Mouse (Mus musculus): ENCODE data around the gene Prss34.

Gene Prss34

DNA sequence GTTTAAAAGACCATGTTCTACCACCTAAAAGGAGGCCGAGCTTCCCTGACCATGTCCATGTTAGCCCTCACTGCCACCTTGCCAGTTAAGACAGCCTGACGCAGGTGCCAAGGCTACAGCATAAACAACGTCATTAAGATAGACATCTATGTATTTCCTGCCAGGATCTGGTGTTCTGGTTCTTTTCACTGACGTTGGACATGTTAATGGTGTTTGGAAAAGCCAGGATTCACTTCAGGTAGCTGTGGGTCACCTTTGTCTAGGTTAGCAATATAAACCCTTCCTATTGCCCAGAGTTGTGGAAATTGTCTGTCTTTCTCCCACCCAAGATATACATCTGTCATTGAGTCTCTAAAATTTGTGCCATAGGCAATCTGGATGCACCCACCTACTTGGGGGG, 10.2 kb downstream of the Prss34 start, which contains the start of gene Prss28:
Gene Prss28 (plus strand): TSS at position 301 of the 400 bp plus-strand sequence.
- in situ Hi-C loops (cut with MboI; ENCODE audit: low sequenced_read_pairs) = no loop called here

DNA sequence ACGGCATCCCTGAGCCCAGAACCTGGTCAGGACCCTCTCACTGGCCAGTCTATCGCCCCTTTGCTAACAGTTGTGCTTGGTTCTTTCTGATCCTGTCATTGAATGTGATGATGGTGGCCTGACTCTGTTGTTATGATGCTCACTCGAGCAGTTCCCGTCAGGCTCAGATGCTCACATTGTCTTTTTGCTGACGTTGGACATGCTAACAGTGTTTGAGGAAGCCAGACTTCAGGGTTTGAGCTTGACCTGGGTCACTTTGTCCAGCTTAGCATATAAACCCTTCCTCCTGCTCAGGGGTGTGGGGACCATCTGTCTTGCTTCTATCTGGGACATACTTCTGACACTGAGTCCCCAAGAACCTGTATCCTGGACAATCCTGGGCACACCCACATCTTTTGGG, 20.2 kb downstream of the Prss34 start, which contains the start of gene Prss29:
Gene Prss29 (plus strand): TSS at position 301 of the 400 bp plus-strand sequence.
- in situ Hi-C loops (cut with MboI; ENCODE audit: low sequenced_read_pairs) = no loop called here

DNA sequence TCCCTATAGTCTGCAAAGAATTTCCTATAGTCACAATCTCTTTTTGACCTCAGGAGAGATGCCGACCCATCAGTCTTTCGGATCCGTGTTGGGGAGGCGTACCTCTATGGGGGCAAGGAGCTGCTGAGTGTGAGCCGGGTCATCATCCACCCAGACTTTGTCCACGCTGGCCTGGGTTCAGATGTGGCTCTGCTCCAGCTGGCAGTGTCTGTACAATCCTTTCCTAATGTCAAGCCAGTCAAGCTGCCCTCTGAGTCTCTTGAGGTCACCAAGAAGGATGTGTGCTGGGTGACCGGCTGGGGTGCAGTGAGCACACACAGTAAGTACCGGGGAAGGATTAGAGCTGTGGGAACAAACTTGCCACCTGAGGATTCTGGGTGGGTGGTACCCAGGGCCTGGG, 22.6 kb downstream of the Prss34 start:
- in situ Hi-C loops (cut with MboI; ENCODE audit: low sequenced_read_pairs) = no loop called here

DNA sequence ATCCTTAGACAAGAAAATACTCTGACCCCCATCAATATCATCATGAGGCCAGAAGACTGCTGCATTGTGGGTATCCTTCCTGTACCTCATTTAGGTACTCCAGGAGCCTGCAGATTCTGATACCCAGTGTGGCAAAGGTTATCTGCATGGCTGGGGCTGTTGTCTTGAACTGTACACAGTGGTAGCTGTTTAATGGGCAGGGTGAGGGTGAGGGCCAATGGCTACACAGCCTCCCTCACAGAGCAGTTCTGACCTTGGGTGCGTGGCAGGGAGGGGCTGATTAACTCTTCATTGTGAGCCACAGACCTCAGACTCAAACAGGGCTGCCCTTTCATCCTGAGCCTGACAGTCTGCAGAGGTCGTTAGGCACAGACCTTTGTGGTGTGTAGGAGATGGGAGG, 24.7 kb downstream of the Prss34 start:
- in situ Hi-C loops (cut with MboI; ENCODE audit: low sequenced_read_pairs) = no loop called here

DNA sequence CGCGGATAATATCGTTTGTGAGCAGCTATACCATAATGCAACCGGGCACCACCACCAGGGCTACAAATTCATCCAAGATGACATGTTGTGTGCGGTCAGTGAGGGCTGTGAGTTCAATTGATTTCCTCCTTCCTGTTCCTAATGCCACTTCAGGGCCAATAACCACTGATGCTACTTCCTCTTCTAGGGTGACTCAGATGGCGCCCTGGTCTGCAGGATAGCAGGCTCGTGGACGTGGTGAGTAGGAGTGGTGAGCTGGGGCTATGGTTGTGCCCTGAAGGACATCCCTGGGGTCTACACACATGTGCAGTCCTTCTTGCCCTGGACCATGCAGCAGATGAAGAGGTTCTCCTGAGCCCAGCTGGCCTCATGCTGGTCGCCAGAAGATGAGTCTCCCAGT, 34.1 kb downstream of the Prss34 start:
- in situ Hi-C loops (cut with MboI; ENCODE audit: low sequenced_read_pairs) = no loop called here

DNA sequence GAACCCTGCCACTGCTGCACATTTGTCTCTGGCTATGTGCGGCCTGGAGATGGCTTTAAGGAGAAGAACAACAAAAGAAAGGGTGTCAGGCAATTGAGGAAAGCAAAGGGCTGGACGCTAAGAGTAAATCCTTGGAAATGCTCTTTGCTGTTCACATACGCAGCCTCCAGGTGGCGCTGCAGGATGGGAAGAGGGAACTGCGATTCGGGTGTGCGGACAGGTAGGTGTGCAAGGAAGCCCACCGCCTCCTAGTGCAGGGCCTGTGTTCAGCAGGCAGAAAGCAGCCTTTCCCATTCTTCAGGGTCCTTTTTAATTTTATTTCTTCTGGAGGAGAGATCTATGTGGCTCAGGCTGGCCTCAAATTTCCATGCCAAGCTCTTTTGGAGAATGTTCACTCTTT, 35.7 kb downstream of the Prss34 start:
- in situ Hi-C loops (cut with MboI; ENCODE audit: low sequenced_read_pairs) = no loop called here

DNA sequence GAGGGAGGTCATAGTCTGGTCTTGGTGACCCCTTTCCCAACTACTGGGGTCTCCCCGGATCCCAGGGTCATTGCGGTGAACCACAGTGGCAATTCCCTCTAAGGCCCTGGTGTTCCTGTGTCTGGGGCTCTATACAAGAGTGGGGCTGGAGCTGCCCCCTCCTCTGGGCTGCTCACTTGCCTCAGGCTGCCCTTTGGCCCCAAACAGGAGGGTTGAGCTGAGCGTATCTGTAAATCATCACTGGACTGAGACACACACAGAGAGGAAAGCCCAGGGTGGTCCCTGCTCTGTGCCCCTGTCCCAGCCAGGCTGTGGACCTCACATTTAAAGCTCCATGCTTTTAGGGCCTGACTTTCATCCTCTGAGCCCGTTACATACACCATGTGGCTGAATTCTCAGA, 40.0 kb downstream of the Prss34 start:
- in situ Hi-C loops (cut with MboI; ENCODE audit: low sequenced_read_pairs) = no loop called here

DNA sequence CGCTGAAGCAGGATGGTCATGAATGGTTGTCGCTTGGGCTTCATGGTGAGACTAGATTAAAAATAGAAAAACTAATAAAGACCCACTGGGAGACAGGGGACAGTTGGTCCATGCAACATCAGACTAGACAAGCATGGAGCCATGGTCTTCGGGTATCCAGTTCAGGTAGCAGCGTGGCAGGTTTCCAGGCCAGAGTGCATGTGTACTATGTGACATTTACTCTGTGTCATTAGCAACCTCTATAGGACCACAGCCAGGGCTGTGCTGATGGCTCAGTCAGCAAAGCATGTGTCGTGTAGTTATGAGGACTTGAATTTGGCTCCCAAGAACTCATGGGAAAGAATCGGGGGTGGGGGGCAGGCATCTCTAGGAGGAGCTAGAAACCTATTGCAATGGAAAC, 41.8 kb downstream of the Prss34 start:
- in situ Hi-C loops (cut with MboI; ENCODE audit: low sequenced_read_pairs) = no loop called here

DNA sequence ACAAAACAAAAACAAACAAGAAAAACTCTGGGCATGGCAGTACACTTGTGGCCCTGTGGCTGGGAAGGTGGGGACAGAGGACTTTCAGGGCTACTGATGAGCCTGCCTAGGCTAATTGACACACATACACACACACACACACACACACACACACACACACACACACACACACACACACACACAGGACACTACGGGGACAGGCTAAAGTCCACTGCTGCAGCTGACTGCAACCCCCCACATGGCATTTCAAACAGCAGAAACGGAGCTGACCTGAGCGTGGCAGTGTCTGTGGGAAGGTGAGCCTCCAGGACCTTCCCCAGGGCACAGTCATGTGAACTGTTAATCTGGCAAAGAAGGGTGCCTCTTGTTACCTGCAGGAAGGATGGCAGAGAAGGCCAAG, 43.3 kb downstream of the Prss34 start:
- in situ Hi-C loops (cut with MboI; ENCODE audit: low sequenced_read_pairs) = no loop called here

DNA sequence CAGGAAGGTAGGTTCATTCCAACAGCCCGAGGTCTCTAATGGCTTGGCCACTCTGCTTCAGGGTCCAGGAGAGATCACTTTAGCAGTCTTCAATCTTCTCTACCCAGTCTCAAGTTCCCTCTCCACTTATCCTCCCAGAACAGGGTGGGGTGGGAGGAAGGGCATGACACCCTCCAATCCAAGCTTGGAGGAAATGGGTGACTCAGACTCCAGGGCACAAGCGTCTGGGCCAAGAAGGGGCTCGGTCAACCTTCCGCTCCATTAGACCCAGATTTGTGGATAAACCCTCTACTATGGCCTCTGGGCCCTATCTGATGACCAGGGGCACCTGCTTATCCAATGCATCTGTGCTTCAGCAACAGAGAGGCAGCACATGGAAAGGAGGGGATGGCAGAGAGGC, 47.3 kb downstream of the Prss34 start, which contains the start of gene Tpsab1:
Gene Tpsab1 (minus strand): TSS at position 101 of the 400 bp plus-strand sequence.
- in situ Hi-C loops (cut with MboI; ENCODE audit: low sequenced_read_pairs) = no loop called here
